Mouse (Mus musculus): Measurements from ENCODE around the gene Zfp385c. TPM values are rescaled to one million over a fixed set of nuclear protein-coding genes. Genes with fewer than 3 reads are reported as not detected.
"Not testable (repeated sequence)": the region's sequence is repeated elsewhere in the genome, so short reads cannot be mapped to it uniquely, and the experiment has no call there.

Gene Zfp385c
- polyA plus RNA-seq, 1 experiment from 2014 or later: 1.1 TPM

- Histone ChIP-seq H3K9ac (no peak overlapping the region), H3K4me2 (replicated peaks) (no peak overlapping the region), H3K4me3 (no peak overlapping the region), H3K4me1 (peaks cover 6% of the 10 kb centered on the region), H3K27ac (no peak overlapping the region), H3K27me3 (no peaks in the 10 kb centered on the region), H3K9me3 (no peaks in the 10 kb centered on the region), H3K36me3 (peaks cover 49% of the 10 kb centered on the region)
- no peak for ATAC-seq (ENCODE audit: low FRiP score, low read depth)
- WGBS: 72% methylated on average over 8 of the region's 8 CpGs
Measured at GRCm38 (mm10) chr11:100603813-100604212, 88.4 kb downstream of the Zfp385c start.

GRCm38 (mm10) chr11:100603155-100603554 lies 89.1 kb downstream of the Zfp385c start:
- no peaks in the 10 kb centered on the region for H3K27me3 ChIP-seq
- H3K9me3 ChIP-seq: no peaks in the 10 kb centered on the region
- no peak for ATAC-seq (ENCODE audit: low FRiP score, low read depth)
- H3K27ac ChIP-seq: no peak overlapping the region
- no peak overlapping the region for H3K4me3 ChIP-seq
- H3K4me2 ChIP-seq (replicated peaks): no peak overlapping the region
- H3K4me1 ChIP-seq: peaks cover 6% of the 10 kb centered on the region
- H3K36me3 ChIP-seq: peaks cover 49% of the 10 kb centered on the region
- no peak overlapping the region for H3K9ac ChIP-seq
- 92% methylated on average over 9 of the region's 9 CpGs for WGBS

DNA sequence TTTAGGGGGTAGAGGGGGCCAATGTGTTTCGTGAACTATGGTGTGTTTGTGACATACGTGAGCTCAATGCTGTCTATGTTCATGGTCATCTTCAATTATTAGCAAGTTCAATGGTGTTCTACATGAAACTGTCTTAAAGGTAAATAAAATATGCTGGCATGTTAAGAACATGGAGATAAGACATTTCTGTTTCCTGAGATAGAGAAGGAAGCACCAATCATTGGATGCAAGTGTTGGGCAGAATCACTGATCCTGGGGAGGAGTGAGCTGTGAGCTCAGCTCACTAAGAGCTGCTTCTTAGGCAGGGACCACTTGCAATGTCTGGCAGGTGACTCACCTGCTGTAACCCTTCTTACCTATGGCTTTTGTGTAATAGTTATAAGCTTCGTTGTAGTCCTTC lies 90.9 kb downstream of the Zfp385c start:
- no peak overlapping the region for H3K4me3 ChIP-seq
- 92% methylated on average over 3 of the region's 3 CpGs for WGBS
- no peak overlapping the region for H3K27ac ChIP-seq
- H3K4me1 ChIP-seq: peaks cover 6% of the 10 kb centered on the region
- peaks cover 66% of the 10 kb centered on the region for H3K36me3 ChIP-seq
- no peak for ATAC-seq (ENCODE audit: low FRiP score, low read depth)
- no peaks in the 10 kb centered on the region for H3K27me3 ChIP-seq
- no peak overlapping the region for H3K4me2 ChIP-seq (replicated peaks)
- no peak overlapping the region for H3K9ac ChIP-seq
- H3K9me3 ChIP-seq: no peaks in the 10 kb centered on the region

DNA sequence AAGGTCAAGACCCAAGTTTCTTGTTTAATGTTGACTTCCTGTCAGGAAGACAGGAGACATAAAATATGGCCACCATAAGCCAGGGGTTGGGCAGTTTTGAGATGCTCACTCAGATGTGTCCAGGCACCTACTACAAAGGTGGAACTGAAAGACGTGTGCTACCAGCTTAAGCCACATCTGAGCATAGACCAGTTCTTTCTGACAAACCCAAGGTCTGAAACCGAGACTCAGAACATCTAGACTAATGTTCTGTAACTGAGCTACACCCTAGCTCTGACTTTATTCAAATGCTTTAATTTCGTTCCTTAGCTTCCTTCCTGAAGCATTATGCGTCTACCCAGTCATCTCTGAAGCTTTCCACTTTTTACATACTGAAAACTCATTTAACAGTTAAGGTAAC lies 94.2 kb downstream of the Zfp385c start:
- no peak overlapping the region for H3K4me3 ChIP-seq
- H3K9me3 ChIP-seq: no peaks in the 10 kb centered on the region
- H3K36me3 ChIP-seq: peaks cover 91% of the 10 kb centered on the region
- H3K4me2 ChIP-seq (replicated peaks): no peak overlapping the region
- 83% methylated on average over 4 of the region's 4 CpGs for WGBS
- H3K9ac ChIP-seq: no peak overlapping the region
- H3K27ac ChIP-seq: no peak overlapping the region
- ATAC-seq (ENCODE audit: low FRiP score, low read depth): no peak
- no peaks in the 10 kb centered on the region for H3K27me3 ChIP-seq
- no peaks in the 10 kb centered on the region for H3K4me1 ChIP-seq

GRCm38 (mm10) chr11:100595533-100595932 lies 96.7 kb downstream of the Zfp385c start:
- Histone ChIP-seq H3K27ac (no peak overlapping the region), H3K4me3 (no peak overlapping the region), H3K4me1 (no peaks in the 10 kb centered on the region), H3K9me3 (no peaks in the 10 kb centered on the region), H3K27me3 (no peaks in the 10 kb centered on the region), H3K9ac (no peak overlapping the region), H3K4me2 (replicated peaks) (no peak overlapping the region), H3K36me3 (peaks cover 95% of the 10 kb centered on the region)
- WGBS: 59% methylated on average over 4 of the region's 4 CpGs
- no peak for ATAC-seq (ENCODE audit: low FRiP score, low read depth)

DNA sequence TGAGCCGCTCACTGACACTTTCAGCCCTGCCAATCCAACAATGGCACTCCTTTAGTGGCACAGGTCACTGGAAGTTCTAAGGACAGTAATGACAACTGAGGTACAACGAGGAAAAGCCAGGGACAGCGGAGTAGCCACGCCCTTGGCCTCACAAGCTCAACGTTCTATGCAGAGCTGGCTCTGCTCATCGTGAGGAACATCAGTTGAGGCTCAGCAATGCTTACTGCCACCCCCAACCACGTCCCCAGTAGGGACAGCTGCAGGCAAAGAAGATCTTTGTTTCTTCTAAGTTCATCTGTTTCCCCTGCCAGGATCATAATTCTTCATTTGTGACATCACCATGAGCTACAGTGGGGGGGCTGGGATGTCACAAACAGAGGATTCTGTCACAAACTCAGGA lies 97.6 kb downstream of the Zfp385c start:
- Histone ChIP-seq H3K9me3 (no peaks in the 10 kb centered on the region), H3K27me3 (no peaks in the 10 kb centered on the region), H3K36me3 (peaks cover 95% of the 10 kb centered on the region), H3K27ac (no peak overlapping the region), H3K4me1 (no peaks in the 10 kb centered on the region), H3K9ac (no peak overlapping the region), H3K4me3 (no peak overlapping the region), H3K4me2 (replicated peaks) (no peak overlapping the region)
- no peak for ATAC-seq (ENCODE audit: low FRiP score, low read depth)
- WGBS: 92% methylated on average over 7 of the region's 7 CpGs

DNA sequence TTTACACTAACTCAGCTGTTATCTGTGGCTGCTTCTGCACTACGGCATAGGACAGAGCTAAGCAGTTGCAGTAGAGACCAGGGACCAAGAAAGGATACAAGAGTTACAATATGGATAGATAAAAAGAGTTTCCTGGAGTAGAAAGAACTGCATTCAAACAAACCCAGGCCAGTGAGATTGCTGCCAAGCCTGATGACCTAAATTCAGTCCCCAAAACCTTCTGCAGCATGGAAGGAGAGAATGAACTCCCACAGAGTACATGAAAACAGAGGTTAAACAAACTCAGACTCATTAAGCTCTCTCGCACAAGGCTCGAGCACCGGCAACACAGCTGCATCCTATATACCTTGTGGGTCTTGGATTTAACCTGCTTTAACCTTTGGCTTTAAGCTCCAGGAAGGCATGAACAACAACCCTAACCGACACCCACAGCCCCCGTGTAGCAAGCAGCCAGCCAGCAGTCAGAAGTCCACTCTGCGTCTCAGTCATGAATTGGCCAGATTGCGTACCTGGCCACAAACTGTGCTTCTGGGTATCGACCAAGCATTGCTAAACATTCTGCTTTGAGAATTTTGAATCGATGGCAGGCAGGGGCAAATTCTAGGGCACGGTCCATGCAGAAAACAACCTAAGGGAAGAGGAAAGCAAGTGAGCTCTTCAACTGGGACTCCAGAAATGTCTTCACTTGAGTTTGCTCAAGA lies 99.8 kb downstream of the Zfp385c start:
- 88% methylated on average over 11 of the region's 11 CpGs for WGBS
- no peaks in the 10 kb centered on the region for H3K27me3 ChIP-seq
- H3K4me1 ChIP-seq: no peaks in the 10 kb centered on the region
- no peak overlapping the region for H3K4me3 ChIP-seq
- H3K4me2 ChIP-seq (replicated peaks): no peak overlapping the region
- H3K36me3 ChIP-seq: peaks cover 95% of the 10 kb centered on the region
- ATAC-seq (ENCODE audit: low FRiP score, low read depth): no peak
- H3K9ac ChIP-seq: no peak overlapping the region
- no peak overlapping the region for H3K27ac ChIP-seq
- H3K9me3 ChIP-seq: no peaks in the 10 kb centered on the region

- Histone ChIP-seq H3K4me2 (replicated peaks) (no peak overlapping the region), H3K27me3 (no peaks in the 10 kb centered on the region), H3K9ac (no peak overlapping the region), H3K36me3 (peaks cover 100% of the 10 kb centered on the region), H3K27ac (no peak overlapping the region), H3K9me3 (no peaks in the 10 kb centered on the region), H3K4me1 (no peaks in the 10 kb centered on the region), H3K4me3 (no peak overlapping the region)
- 98% methylated on average over 2 of the region's 2 CpGs for WGBS
- ATAC-seq (ENCODE audit: low FRiP score, low read depth): no peak
Measured at GRCm38 (mm10) chr11:100588462-100588861, 103.8 kb downstream of the Zfp385c start.

- Histone ChIP-seq H3K9ac (no peak overlapping the region), H3K36me3 (peaks cover 100% of the 10 kb centered on the region), H3K4me1 (no peaks in the 10 kb centered on the region), H3K4me2 (replicated peaks) (no peak overlapping the region), H3K27ac (no peak overlapping the region), H3K27me3 (no peaks in the 10 kb centered on the region), H3K4me3 (no peak overlapping the region), H3K9me3 (no peaks in the 10 kb centered on the region)
- 99% methylated on average over 3 of the region's 3 CpGs for WGBS
- ATAC-seq (ENCODE audit: low FRiP score, low read depth): no peak
Measured at GRCm38 (mm10) chr11:100585148-100585547, 107.1 kb downstream of the Zfp385c start.

GRCm38 (mm10) chr11:100584561-100584961 lies 107.7 kb downstream of the Zfp385c start:
- Histone ChIP-seq H3K4me2 (replicated peaks) (no peak overlapping the region), H3K9ac (no peak overlapping the region), H3K36me3 (peaks cover 100% of the 10 kb centered on the region), H3K27me3 (no peaks in the 10 kb centered on the region), H3K4me3 (no peak overlapping the region), H3K27ac (no peak overlapping the region), H3K9me3 (no peaks in the 10 kb centered on the region), H3K4me1 (no peaks in the 10 kb centered on the region)
- 92% methylated on average over 7 of the region's 7 CpGs for WGBS
- no peak for ATAC-seq (ENCODE audit: low FRiP score, low read depth)

GRCm38 (mm10) chr11:100582836-100583235 lies 109.4 kb downstream of the Zfp385c start:
- ATAC-seq (ENCODE audit: low FRiP score, low read depth): no peak
- Histone ChIP-seq H3K9me3 (no peaks in the 10 kb centered on the region), H3K4me2 (replicated peaks) (no peak overlapping the region), H3K36me3 (peaks cover 99% of the 10 kb centered on the region), H3K9ac (no peak overlapping the region), H3K4me1 (no peaks in the 10 kb centered on the region), H3K27me3 (no peaks in the 10 kb centered on the region), H3K4me3 (no peak overlapping the region), H3K27ac (no peak overlapping the region)
- 91% methylated on average over 2 of the region's 2 CpGs for WGBS

DNA sequence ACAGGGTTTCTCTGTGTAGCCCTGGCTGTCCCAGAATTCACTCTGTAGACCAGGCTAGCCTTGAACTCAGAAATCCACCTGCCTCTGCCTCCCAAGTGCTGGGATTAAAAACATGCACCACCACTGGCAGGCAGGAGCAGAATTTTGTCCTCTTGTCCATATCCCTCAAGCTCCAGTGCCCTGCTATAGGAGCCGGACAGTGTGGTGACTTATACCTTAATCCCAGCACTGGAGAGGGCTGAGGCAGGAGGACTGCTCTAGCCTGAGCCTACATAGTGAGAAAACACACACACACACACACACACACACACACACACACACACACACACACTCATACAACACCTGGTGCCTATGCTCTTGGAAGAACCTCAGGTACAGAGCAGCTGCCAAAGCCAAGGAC lies 109.8 kb downstream of the Zfp385c start:
- not testable (repeated sequence) for H3K4me1 ChIP-seq; H3K4me2 ChIP-seq (replicated peaks); H3K4me3 ChIP-seq; H3K9me3 ChIP-seq; H3K9ac ChIP-seq; H3K27ac ChIP-seq; ATAC-seq (ENCODE audit: low FRiP score, low read depth); H3K27me3 ChIP-seq
- H3K36me3 ChIP-seq: peaks cover 95% of the 10 kb centered on the region
- 90% methylated on average over 1 of the region's 1 CpGs for WGBS

DNA sequence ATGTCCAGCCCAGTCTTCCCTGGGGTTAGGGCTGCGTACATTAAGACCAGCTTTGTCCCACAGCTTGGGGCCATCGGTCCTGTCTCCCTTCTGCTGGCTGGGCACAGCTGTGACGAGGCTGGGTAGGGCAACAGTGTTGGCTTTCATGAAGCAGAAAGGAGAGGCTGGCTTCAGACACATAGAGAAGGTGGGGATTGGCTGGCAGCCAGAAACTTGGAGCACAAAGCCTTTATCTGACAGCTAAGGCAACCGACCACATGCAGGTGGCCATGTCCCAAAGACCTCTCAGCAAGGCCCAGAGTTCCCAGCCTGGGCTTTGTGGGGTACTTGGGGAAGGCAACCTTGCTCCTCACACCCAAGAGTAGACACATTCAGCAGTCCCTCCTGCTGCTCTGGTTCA lies 110.5 kb downstream of the Zfp385c start:
- WGBS: 82% methylated on average over 4 of the region's 4 CpGs
- Histone ChIP-seq H3K4me2 (replicated peaks) (no peak overlapping the region), H3K9me3 (no peaks in the 10 kb centered on the region), H3K9ac (no peak overlapping the region), H3K4me1 (peaks cover 2% of the 10 kb centered on the region; the same call in 1 of the 2 replicates), H3K4me3 (no peak overlapping the region), H3K27me3 (no peaks in the 10 kb centered on the region), H3K36me3 (peaks cover 90% of the 10 kb centered on the region), H3K27ac (no peak overlapping the region)
- no peak for ATAC-seq (ENCODE audit: low FRiP score, low read depth)
